Mouse (Mus musculus) stomach, postnatal 0 days (tissue): ENCODE measurements at regions not wholly inside any gene's neighbourhood (a gene's known extent, or its start where the extent isn't known, plus 50 kb on each side); places are given as distances from the start of the nearest gene placed in this dataset.
A peak's percentile ranks its signal among the peaks of the same experiment; 100 is the strongest.

Experiments
- ATAC-seq: fragments of 200-750 bp; cut with Nextera tagmentation; 2 replicates; pipeline ENCODE4 v1.8.0; 2017; ENCODE audit not compliant: low FRiP score, low TSS enrichment
- DNase-seq: peaks from one replicate; pipeline ENCODE4 v3.0.0-alpha.2; 2016; ENCODE audit warnings: low spot score
- H3K27ac ChIP-seq: fragments of 300-500 bp; sonication (generic); replicated peaks from 2 replicates; pipeline ENCODE4 v1.5.1; 2014; ENCODE audit warnings: mild to moderate bottlenecking, control low read depth
- H3K27me3 ChIP-seq: fragments of 300-500 bp; sonication (generic); 2 replicates; pipeline ENCODE4 v1.6.1; 2014; ENCODE audit warnings: low read length; ENCODE audit not compliant: control insufficient read depth, insufficient read depth
- H3K36me3 ChIP-seq: fragments of 300-500 bp; sonication (generic); 2 replicates; pipeline ENCODE4 v1.6.1; 2014; ENCODE audit warnings: low read length, mixed read lengths; ENCODE audit not compliant: control insufficient read depth, insufficient read depth
- H3K4me1 ChIP-seq: fragments of 300-500 bp; sonication (generic); replicated peaks from 2 replicates; pipeline ENCODE4 v1.6.1; 2014; ENCODE audit warnings: antibody characterized with exemption; ENCODE audit not compliant: control insufficient read depth, insufficient read depth
- H3K4me2 ChIP-seq: fragments of 300-500 bp; sonication (generic); replicated peaks from 2 replicates; pipeline ENCODE4 v1.6.1; 2014; ENCODE audit warnings: low read depth, mild to moderate bottlenecking, control low read depth, moderate library complexity
- H3K4me3 ChIP-seq: fragments of 300-500 bp; sonication (generic); 2 replicates; pipeline ENCODE4 v1.5.1; 2014; ENCODE audit warnings: low read depth, low read length, control low read depth
- H3K9ac ChIP-seq: fragments of 300-500 bp; sonication (generic); 2 replicates; pipeline ENCODE4 v1.6.1; 2014; ENCODE audit warnings: mild to moderate bottlenecking, low read length, control low read depth, mixed read lengths
- H3K9me3 ChIP-seq: fragments of 300-500 bp; sonication (generic); 2 replicates; pipeline ENCODE4 v1.6.1; 2016; ENCODE audit warnings: low read length; ENCODE audit not compliant: control insufficient read depth
- CTCF ChIP-seq: IDR thresholded peaks from 2 replicates; pipeline ENCODE4 v1.5.1; 2016; ENCODE audit warnings: antibody characterized with exemption, low read depth, mild to moderate bottlenecking, moderate library complexity
- EP300 ChIP-seq: optimal IDR thresholded peaks from 2 replicates; pipeline ENCODE3; 2016; ENCODE audit warnings: antibody characterized with exemption
- WGBS: fragments of 180-500 bp; shearing (Covaris S2); extraction: QIAGEN DNeasy Blood & Tissue Kit; methylation state at CpG from one replicate; pipeline ENCODE4 v1.1.7; 2014; 5-methylcytosine and 5-hydroxymethylcytosine counted together

DNA sequence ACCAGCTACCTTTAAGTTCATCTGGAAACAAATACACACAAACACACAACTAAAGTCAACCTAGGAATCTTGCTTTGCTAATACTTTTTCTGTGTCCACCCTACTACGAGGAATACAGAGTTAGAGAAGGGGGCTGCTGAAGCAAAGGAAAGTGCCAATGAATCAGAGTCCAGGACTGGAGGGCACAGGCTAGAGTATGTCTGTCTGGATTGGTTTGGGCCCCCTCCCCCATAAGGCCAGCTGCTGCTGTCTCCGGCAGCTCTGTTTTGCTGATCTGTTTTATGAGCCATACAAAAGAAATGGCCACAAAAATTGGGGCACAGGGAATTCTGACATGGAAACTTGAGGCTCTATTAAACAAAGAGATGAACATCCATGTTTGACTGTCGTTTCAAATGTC, 74.8 kb upstream of the Slc25a13 start:
- H3K4me3 ChIP-seq, result no peak overlapping the region
- no peaks in the 10 kb centered on the region for H3K27me3 ChIP-seq
- no peaks in the 10 kb centered on the region for H3K36me3 ChIP-seq
- H3K4me2 ChIP-seq, result no peak overlapping the region
- no peak for ATAC-seq
- no peak overlapping the region for H3K27ac ChIP-seq
- WGBS, result 60% methylated on average over 3 of the region's 3 CpGs
- H3K9ac ChIP-seq, result no peak overlapping the region
- no peak for TF ChIP-seq CTCF
- TF ChIP-seq EP300, result no peak
- DNase-seq, result no peak
- H3K4me1 ChIP-seq, result no peaks in the 10 kb centered on the region
- H3K9me3 ChIP-seq, result no peaks in the 10 kb centered on the region

GRCm38 (mm10) chr6:6290427-6290826, 73.5 kb upstream of the Slc25a13 start:
- 83% methylated on average over 7 of the region's 7 CpGs for WGBS

GRCm38 (mm10) chr6:6289806-6290205, 72.8 kb upstream of the Slc25a13 start:
- Histone ChIP-seq H3K4me2 (no peak overlapping the region), H3K9ac (no peak overlapping the region), H3K36me3 (no peaks in the 10 kb centered on the region), H3K4me1 (no peaks in the 10 kb centered on the region), H3K9me3 (no peaks in the 10 kb centered on the region), H3K27ac (no peak overlapping the region), H3K4me3 (no peak overlapping the region), H3K27me3 (no peaks in the 10 kb centered on the region)
- 25% methylated on average over 6 of the region's 6 CpGs for WGBS
- peak; percentile 80 for TF ChIP-seq CTCF
- no peak for TF ChIP-seq EP300
- DNase-seq, result peak; percentile 58
- no peak for ATAC-seq

More at GRCm38 (mm10) chr6:6290427-6290826, 73.5 kb upstream of the Slc25a13 start:
- no peak for TF ChIP-seq EP300
- no peak for TF ChIP-seq CTCF
- Histone ChIP-seq H3K4me1 (no peaks in the 10 kb centered on the region), H3K4me3 (no peak overlapping the region), H3K36me3 (no peaks in the 10 kb centered on the region), H3K27ac (no peak overlapping the region), H3K9me3 (no peaks in the 10 kb centered on the region), H3K27me3 (no peaks in the 10 kb centered on the region), H3K4me2 (no peak overlapping the region), H3K9ac (no peak overlapping the region)
- ATAC-seq, result no peak
- DNase-seq, result no peak

DNA sequence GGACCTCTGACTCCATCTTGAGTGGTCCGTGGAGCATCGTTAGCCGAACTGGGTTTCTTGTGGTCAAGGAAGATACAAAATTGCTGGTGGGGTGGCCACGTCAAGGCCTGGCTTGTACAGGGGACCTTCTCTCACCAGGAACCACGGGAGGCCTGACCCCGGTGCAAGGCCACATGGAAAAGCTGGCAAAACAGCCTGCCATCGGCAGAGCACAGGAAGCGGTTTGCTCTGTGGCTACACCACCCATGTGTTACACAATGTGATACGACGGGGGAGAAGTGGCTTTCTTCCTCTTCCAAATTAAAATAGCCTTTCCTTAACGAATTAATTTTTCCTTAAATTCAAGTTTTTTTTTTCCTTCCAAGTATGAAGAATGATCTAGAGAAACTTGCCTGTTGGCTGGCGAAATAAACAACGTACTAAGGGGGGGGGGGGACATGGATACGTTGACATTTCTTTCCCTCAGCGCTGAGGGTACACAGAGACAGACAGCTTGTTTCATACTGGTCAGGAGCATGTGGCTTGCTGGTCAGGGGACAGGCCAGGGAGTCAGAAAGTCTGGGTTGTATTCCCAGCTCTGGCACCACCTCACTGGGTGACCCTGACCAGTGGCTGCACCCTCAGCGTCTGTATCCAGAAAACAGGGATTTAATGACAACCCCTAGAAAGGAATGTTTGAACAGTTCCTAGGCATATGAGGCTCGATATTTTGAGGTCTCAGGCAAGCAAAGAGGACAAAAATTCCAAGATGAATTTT, 64.0 kb upstream of the Slc25a13 start:
- Histone ChIP-seq H3K27me3 (no peaks in the 10 kb centered on the region), H3K4me3 (no peak overlapping the region), H3K4me1 (no peaks in the 10 kb centered on the region), H3K9me3 (no peaks in the 10 kb centered on the region), H3K9ac (no peak overlapping the region), H3K36me3 (no peaks in the 10 kb centered on the region), H3K4me2 (no peak overlapping the region), H3K27ac (no peak overlapping the region)
- WGBS, result 79% methylated on average over 17 of the region's 17 CpGs
- DNase-seq (no peak), ATAC-seq (no peak)
- TF ChIP-seq EP300 (no peak), CTCF (no peak)

GRCm38 (mm10) chr6:6279646-6280045, 62.7 kb upstream of the Slc25a13 start:
- ATAC-seq (no peak), DNase-seq (no peak)
- H3K9ac ChIP-seq, result no peak overlapping the region
- no peaks in the 10 kb centered on the region for H3K36me3 ChIP-seq
- no peaks in the 10 kb centered on the region for H3K27me3 ChIP-seq
- H3K9me3 ChIP-seq, result no peaks in the 10 kb centered on the region
- H3K27ac ChIP-seq, result no peak overlapping the region
- no peak overlapping the region for H3K4me2 ChIP-seq
- no peak overlapping the region for H3K4me3 ChIP-seq
- no peaks in the 10 kb centered on the region for H3K4me1 ChIP-seq
- 76% methylated on average over 6 of the region's 6 CpGs for WGBS
- peak; percentile 27; the same call in 1 of the 2 replicates for TF ChIP-seq CTCF
- TF ChIP-seq EP300, result no peak

DNA sequence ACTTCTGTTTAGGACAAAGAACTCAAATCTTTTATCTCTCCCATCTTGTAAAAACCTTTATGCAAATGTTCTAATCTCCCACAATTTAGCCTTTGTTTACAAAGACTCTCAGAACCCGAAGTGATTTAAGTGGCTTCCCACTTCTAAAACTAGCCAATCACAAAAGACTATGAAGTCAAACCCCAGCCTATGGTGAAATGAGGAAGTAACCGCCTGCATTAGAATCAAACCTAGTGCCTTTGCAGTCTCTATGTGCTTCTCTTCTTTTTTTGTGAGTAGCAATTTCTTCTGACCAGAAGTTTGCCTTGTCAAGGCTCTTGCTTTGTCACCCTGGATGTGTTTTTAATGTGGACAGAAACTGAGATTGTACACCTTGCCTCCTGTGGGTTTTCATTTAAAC, 53.6 kb upstream of the Slc25a13 start:
- no peaks in the 10 kb centered on the region for H3K36me3 ChIP-seq
- ATAC-seq (no peak), DNase-seq (no peak)
- H3K9ac ChIP-seq, result no peak overlapping the region
- H3K27me3 ChIP-seq, result no peaks in the 10 kb centered on the region
- H3K4me3 ChIP-seq, result no peak overlapping the region
- H3K9me3 ChIP-seq, result no peaks in the 10 kb centered on the region
- H3K27ac ChIP-seq, result no peak overlapping the region
- no peak overlapping the region for H3K4me2 ChIP-seq
- H3K4me1 ChIP-seq, result no peaks in the 10 kb centered on the region
- WGBS, result 36% methylated on average over 2 of the region's 2 CpGs
- TF ChIP-seq EP300 (no peak), CTCF (no peak)
